Mouse (Mus musculus): ENCODE results near the gene Hk2. TPM values are rescaled to one million over a fixed set of nuclear protein-coding genes. Genes with fewer than 3 reads are reported as not detected.

The Hk2 gene
- total RNA-seq, 1 experiment from 2014 or later = 31.0 TPM

DNA sequence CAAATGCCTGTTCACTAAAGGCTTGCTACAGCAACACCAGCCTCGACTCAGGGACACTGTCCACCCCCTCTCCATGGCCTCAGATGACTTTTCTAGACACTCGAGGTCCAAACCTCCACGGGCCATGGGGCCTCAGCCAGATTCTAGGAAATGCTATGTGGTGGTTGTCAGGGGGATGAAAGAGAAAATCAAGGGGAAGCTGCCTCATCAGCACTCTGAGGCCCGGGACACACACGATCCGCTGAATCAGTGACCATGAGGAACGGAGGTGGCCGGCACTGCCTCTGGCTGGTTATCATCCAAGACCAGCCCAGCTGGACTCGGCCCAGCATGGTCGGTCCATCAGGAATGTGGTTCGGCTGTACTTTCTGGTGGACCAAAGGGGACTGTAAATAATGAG lies 23.2 kb downstream of the Hk2 start:
- ATAC-seq (ENCODE audit: extremely low read depth, insufficient number of reproducible peaks, low FRiP score, poor library complexity, severe bottlenecking) = no peak

DNA sequence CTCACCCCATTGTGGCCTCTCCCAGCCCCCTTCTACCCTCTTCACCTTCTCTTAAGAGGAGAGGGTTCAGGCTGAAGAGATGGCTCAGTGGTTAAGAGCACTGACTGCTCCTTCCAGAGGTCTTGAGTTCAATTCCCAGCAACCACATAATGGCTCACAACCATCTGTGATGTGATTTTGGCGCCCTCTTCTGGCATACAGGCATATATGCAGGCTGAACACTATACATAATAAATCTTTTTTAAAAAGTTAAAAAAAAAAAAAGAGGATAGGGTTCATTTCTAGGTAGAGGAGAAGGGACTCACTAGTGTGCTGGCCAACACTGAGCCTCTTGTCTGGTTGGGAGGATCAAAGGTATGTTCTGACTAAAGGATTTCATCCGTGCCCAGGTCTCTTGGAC lies 24.2 kb downstream of the Hk2 start:
- no peak for ATAC-seq (ENCODE audit: extremely low read depth, insufficient number of reproducible peaks, low FRiP score, poor library complexity, severe bottlenecking)

DNA sequence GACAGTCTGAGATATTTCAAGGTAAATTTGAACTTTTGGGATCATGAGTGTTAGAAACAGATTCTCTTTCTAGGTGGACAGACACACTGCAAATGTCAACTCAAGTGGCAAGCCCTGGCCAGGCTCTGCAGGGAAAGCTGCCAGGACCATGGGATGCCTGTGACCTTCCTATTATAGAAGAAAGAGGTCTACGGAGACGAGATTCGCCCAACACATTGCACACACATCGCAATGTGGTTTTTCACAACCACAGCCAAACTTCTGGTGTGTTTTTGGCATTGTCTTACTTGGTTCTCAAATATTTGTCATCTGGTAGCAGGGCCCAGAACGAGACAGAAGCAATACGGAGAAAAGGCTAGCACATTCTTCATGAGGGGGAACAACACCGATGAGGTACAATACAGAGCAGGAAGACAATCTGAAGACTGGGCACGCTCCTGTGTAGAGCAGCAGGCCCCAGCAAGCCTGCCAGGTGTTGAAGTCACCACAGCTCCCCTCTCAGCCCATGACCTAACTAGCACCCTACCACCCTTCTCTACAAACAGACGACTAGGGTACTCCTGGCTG lies 26.1 kb downstream of the Hk2 start:
- ATAC-seq (ENCODE audit: extremely low read depth, insufficient number of reproducible peaks, low FRiP score, poor library complexity, severe bottlenecking) = no peak

DNA sequence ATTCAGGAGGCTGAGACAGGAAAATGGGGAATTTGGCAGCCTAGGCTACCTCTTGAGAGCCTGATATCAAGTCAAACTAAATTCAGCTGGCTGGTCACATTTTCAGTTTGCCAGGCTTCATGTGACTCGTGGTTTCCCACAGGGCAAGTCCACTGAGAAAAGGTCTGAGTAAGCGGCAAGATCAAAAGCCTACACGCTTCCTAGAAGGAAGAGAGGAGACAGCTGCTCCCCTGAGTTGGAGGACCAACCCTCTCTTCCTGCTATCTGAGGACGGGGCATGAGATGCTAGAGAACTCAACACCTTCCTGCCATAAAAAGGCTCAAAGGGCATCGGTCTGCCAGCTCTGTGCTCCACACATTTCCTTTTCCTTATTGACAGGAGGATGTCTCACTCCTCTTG lies 27.2 kb downstream of the Hk2 start:
- no peak for ATAC-seq (ENCODE audit: extremely low read depth, insufficient number of reproducible peaks, low FRiP score, poor library complexity, severe bottlenecking)

DNA sequence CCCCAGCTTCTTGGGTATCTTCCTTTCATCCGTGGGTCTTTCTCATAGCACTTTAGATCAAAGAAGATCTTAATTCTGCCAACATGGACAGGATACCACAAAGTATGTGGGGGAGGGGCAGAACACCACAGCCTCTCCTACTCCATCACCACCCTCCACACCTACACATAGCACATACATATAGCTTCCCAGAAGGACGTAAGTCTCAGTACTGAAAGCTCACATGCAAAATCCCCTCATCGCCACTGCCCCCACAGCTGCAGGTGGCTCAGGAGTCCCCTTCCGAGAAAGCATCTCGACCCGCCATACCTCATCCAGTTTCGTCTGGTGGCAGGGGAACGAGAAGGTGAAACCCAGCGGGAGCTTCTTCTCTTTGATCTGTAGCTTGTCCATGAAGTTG lies 29.7 kb downstream of the Hk2 start:
- ATAC-seq (ENCODE audit: extremely low read depth, insufficient number of reproducible peaks, low FRiP score, poor library complexity, severe bottlenecking) = no peak

DNA sequence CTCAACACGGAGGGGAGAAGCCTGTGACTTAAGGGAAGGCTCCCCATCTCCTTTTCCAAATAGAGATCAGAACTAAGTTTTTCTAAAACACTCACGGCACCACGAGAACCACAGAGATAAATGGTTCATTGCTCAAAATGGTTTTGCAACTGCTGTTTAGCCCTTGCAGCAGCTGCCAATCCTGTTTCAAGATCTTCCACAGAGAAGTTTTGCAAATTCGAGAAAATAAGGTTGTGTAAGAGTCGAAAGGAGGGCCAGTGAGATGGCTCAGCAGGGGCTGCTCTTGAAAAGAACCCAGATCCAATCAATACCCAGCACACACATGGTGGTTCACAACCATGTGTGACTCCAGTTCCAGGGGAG lies 32.8 kb downstream of the Hk2 start:
- ATAC-seq (ENCODE audit: extremely low read depth, insufficient number of reproducible peaks, low FRiP score, poor library complexity, severe bottlenecking) = no peak

DNA sequence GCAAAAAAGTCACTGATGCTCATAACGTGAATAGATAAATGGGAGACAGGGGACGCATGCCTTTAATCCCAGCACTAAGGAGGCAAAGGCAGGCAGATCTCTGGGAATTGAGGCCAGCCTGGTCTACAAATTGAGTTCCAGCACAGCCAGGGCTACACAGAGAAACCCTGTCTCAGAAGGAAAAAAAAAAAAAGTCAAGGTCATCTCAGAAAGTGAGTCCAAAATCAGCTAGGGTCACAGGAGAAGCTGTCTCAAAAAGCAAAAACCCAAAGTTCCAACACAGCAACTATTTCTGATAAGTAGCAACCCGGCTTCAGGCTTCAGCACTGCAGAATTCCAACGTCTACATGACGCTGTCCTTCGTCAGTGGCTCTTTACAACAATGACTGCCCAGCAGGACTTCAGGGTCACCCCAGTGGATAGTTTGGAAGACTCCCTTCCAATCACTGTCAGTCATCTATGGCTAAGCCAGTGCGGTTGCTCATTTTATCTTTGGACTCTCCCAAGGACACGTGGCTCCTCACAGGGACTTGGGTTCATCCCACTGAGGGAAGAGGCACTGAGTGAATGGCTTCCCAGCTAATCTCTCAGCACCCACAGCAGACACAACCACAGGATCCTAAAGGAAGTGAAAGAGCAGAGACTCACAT lies 33.3 kb downstream of the Hk2 start:
- no peak for ATAC-seq (ENCODE audit: extremely low read depth, insufficient number of reproducible peaks, low FRiP score, poor library complexity, severe bottlenecking)

DNA sequence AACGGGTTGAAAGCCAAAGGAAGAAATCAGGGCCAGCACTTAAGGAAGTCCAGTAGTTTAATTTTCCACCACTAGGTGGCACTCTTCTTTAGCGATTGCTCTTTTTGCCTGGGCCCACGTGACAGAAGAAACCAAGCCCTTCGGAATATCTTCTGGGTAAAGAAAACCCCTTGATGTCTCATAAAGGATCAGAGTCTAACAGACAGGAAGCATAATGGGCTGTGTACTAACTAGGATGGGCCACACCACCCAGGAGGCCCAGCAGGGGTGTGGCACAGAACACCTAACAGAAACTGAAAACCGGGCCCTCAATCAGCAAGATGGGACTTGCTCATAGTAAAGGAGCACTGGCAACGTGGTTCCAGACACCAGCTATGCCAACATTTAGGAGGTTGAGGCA lies 34.0 kb downstream of the Hk2 start:
- ATAC-seq (ENCODE audit: extremely low read depth, insufficient number of reproducible peaks, low FRiP score, poor library complexity, severe bottlenecking) = peak; percentile 54; the same call in 1 of the 2 replicates

DNA sequence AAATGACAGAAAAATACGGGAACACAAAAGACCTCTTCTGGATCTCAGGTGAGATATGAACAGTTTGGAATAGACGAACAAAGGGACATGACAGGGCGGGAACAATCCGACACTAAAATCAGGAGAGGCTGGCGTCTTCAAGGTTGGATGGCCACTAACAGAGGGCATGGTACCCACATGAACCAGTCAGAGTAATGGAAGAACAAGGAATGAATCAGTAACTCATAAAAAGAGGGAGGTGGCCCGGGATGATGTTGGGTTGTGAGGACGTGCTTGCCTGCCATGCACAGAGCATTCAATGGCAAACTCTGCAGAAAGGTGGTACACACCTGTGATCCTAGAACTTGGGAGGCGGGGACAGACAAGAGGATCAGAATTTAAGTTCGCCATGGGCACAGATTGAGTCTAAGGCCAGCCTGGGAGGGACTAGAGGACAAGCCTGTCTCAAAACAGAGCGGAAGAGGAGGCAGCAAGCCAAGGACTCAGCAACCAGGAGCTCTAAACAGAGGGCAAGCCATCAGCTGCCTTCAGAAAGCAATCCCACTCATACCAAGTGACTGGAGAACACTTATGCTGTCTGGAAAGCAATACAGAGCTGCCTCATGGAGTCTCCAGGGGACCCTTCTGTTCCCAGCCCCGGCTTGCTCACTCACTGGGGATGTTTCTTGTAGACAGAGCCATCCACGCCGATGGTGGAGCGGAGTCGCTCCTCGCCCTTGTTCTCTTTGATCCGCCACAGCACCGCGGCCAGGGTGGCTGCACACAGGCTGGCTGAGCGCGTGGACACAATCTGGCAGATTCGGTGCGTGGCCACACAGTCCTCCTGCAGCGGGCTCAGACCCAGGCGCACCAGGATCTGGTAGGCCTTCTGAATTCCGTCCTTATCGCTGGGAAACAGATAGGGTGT lies 36.4 kb downstream of the Hk2 start:
- ATAC-seq (ENCODE audit: extremely low read depth, insufficient number of reproducible peaks, low FRiP score, poor library complexity, severe bottlenecking) = no peak

DNA sequence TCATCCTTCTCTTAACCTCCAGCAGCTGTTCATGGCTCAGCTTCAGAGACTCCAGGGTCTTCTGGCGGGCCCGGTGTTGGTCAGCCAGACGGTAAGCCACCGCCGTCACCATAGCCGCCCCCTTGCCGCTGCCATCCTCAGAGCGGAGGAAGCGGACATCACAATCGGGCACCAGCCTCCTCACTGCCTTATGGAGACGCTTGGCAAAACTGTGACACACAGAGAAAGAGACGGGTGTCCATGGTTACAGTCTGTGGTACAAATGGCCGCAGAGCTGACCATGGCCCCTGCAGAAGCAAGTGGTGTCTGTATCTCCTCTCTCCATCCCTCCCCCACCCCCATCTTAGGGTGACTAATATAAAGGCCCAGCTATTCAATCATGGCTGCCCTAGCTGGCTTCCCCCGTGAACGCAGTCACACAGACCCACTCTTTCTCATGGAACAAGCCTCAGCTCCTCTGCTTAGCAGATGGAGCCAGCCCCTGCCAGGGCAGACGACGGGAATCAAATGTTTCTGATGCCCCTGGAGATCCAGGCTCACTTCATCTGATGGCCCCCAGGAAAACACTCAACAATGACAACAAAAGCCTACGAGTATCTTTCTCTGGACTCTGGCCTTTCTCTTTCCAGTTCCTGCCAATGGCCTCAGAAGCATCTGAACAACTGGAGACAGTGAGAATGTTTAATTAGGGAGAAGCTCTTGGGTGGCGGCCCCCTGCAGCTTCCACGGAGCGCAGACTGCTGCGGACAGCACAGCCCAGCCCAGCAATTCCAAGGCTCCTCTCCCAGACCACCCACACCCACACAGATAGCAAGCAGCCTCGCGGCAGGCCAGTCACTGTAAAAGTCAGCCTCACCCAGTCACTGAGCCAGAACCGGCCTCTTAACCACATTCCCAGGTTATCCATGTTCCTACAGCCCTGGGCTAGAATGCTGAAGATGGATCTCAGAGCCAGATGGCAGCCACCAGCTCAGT lies 37.3 kb downstream of the Hk2 start:
- no peak for ATAC-seq (ENCODE audit: extremely low read depth, insufficient number of reproducible peaks, low FRiP score, poor library complexity, severe bottlenecking)

DNA sequence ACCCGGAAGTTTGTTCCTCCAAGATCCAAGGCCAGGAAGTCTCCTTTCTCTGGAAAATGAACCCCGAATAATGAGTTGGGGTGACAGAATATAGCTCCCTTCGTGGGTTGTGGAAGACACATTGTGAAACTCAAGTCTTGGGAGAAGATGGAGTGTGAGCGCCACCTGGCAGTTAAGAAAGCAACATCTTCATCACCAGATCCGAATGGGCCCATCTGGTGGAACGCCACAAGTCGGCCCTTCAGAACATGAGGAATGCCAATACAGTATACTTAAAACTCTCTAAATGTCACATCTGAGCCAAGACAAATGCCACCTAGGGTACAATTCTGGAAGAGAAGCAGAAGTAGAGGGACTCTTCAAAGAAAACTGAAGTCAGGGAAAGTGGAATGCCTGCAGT lies 38.9 kb downstream of the Hk2 start:
- no peak for ATAC-seq (ENCODE audit: extremely low read depth, insufficient number of reproducible peaks, low FRiP score, poor library complexity, severe bottlenecking)

DNA sequence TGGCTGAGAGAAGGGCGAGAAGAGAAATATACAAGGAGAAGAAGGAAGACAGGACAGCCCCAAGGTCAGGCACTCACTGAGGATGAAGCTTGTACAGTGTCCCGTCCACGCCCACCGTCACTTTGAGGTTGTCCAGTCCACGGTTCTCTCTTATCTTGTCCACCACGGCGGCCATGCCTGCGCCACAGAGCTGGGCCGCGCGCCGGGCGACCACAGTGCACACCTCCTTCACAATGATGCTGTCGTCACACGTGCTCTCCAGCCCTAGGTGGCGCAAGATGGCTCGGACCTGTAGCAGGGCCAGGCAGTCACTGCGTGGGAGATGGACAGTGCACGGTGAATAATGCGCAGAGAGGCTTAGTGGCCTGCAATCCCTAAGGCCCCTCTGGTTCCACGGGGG lies 45.6 kb downstream of the Hk2 start:
- no peak for ATAC-seq (ENCODE audit: extremely low read depth, insufficient number of reproducible peaks, low FRiP score, poor library complexity, severe bottlenecking)

DNA sequence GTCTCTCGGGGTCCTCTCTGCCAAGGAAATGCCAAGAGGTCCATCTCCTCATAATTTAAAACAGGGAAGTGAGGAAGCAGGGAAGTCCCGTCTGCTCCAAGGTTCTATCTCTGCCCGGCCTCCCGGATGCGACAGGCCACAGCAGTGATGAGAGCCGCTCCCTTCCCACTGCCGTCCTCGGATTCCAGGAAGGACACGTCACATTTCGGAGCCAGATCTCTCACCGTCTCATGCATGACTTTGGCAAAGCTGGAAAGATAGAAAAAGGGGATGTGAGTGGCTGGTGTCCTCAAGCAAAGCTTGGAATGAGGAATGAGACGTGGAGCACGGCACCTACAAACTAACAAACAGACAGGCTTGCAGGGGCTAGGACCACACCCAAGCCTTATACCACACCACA lies 47.0 kb downstream of the Hk2 start:
- no peak for ATAC-seq (ENCODE audit: extremely low read depth, insufficient number of reproducible peaks, low FRiP score, poor library complexity, severe bottlenecking)

DNA sequence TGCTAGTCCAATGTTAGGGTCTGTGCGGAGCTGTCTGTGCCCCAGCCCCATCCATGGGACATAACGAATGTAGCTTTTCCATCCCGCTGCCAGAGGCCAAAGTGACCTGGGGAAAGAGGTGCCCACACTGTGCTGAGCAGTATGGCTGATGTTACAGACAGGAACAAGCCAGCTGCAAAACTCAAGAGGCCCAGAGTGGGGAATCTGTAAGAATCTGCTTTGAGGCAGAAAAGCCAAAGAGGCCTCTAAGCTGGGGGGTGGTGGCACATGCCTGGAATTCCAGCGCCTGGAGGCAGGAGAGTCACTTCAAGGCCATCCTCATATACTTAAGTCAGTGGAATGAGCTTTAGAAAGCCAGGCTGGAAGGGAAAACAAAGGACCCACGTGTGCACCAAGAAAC lies 50.9 kb downstream of the Hk2 start:
- ATAC-seq (ENCODE audit: extremely low read depth, insufficient number of reproducible peaks, low FRiP score, poor library complexity, severe bottlenecking) = no peak

DNA sequence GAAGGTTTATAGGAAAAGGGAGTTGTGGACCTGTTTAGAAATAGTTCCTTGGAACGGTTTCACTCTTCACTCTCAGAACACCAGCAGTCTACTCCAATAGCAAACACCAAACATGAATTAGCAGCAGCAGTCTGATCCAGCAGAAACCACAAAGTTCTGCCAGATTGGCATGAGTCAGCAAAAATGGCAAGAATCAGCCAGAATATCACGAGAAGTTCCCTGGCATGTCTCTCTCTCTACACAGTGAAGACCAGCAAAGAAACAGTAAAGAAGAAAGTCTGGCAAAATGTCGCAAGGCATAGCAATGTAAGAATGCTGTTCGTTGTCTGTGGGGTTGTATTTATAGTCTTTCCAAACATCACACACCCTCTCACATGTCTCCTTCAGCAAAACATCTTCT lies 58.1 kb downstream of the Hk2 start:
- ATAC-seq (ENCODE audit: extremely low read depth, insufficient number of reproducible peaks, low FRiP score, poor library complexity, severe bottlenecking) = no peak

DNA sequence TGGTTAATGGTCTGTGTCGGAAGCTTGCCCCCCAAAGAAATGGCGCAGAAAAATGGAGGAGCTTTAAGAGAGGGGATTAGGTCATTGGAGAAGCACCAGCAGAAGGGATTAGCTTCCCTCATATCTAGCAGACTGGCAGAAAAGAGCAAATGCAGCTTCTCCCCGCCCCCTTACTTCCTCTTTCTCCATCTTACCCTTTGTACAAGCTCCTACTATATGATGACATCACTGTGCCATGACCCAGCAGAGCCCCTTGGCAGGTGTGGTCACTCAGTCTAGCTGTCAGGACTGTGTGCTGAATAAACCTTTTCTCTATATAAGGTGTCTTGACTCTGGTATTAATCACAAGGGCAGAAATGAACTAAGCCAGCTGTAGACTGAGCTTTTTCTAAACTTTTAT lies 58.6 kb downstream of the Hk2 start:
- 0 out of 2 replicates have a peak, but pooled peaks have one; percentile 42 for ATAC-seq (ENCODE audit: extremely low read depth, insufficient number of reproducible peaks, low FRiP score, poor library complexity, severe bottlenecking)

DNA sequence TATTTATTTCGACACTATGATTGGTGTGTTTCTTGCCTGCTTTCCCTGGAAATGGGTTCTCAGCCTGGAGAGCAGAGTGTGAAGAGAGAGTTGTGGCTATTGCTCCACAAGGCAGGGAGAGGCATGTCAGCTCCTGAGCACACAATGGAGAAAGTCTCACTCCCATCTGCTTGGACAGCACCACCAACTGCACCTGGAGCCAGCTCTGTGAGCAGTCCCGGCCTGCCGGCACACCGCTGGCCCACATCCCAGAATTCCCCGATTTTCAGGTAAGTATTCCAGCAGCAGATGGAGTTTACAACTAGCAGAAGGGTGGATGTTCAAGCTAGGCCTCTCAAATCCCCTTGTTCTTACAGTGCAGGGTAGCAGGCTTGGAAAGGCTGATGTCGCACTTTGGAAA lies 59.0 kb downstream of the Hk2 start:
- no peak for ATAC-seq (ENCODE audit: extremely low read depth, insufficient number of reproducible peaks, low FRiP score, poor library complexity, severe bottlenecking)

DNA sequence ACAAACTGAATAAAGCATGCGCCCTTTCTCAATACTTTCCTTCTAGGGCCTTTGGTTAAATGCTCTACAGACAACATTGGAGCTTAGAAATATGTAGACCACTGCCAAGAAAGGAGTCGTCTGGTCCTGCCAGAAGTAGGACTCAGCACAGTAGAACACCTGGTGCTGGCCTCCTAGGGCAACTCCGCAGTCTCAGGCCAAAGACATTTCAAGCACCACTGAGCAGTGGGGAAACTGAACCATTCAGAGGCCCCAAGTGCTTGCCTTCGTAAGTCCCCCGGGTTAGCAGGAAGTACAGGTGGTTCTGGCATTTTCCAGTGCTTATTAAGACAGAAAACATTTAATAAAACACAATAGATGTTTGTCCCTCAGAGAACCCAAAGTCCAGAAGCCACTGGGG lies 59.4 kb downstream of the Hk2 start:
- ATAC-seq (ENCODE audit: extremely low read depth, insufficient number of reproducible peaks, low FRiP score, poor library complexity, severe bottlenecking) = no peak

DNA sequence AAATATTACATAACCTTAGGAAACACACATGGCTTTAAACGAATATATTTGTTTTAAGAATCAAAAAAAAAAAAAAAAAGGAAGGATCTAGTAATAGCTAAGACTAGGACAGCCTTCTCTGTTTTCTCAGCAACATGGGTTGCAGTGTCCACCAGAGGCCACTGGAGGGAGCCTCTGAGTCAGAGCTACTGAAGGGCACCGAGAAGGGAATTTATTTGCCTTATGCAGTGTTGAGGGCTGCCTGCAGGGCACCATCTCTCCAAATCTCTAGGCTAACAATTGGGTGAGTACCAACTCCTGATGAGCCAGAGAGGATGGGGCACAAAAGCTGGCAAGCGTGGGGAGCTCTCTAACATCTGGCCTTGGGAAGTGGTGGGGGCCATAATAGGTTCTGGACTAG lies 60.0 kb downstream of the Hk2 start:
- ATAC-seq (ENCODE audit: extremely low read depth, insufficient number of reproducible peaks, low FRiP score, poor library complexity, severe bottlenecking) = peak; percentile 85

Data from neutrophil, adult 5-6 weeks (primary cell).